Mouse (Mus musculus): ENCODE results near the gene Olfr116.

DNA sequence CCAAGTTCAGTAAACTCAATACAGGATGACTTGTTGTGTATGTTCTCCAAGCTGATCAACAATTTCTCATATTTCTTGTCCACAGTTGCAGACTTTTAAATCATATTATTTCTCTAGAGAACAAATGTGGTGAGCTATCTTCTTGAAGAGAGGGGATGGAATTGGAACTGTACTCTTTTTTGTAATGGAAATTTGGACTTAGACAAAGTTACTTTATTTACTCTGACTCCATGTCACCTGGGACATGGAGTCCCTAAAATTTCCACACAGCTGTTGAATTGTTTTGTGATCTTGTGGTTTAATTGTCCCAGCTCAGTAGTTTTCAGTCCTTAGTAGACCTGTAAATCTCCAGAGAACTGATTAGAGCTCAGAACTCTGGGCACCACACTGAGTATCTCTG is 34.4 kb downstream of the Olfr116 start, which contains the start of gene Olfr114:
- TF ChIP-seq POLR2A (IDR thresholded peaks at IDR 0.05; ENCODE audit: extremely low read depth, insufficient read depth, low read length) (no peak), CTCF (IDR thresholded peaks at IDR 0.05; ENCODE audit: low read depth, low read length) (no peak)

Data from liver, adult 2 months (tissue).